Mouse (Mus musculus) small intestine, adult 2 months (tissue): ENCODE results near the gene Tmem170.

Source experiments
- CTCF ChIP-seq: fragments of 200-500 bp; IDR thresholded peaks from 2 replicates; pipeline ENCODE4 v1.5.1; 2012; ENCODE audit warnings: low read depth, mild to moderate bottlenecking, control low read depth, inconsistent platforms, low read length, moderate library complexity, mixed read lengths; ENCODE audit not compliant: insufficient replicate concordance, insufficient read length; ENCODE audit errors: extremely low read depth
- POLR2A ChIP-seq: fragments of 200-500 bp; IDR thresholded peaks from 2 replicates; pipeline ENCODE4 v1.6.1; 2012; ENCODE audit warnings: low read depth, mild to moderate bottlenecking, control low read depth, inconsistent platforms, low read length, moderate library complexity

- TF ChIP-seq POLR2A (no peak), CTCF (peak; percentile 31; the same call in 1 of the 2 replicates)
Measured at GRCm38 (mm10) chr8:111824334-111824733, 52.2 kb downstream of the Tmem170 start.
